Mouse (Mus musculus) limb, embryonic 15.5 days (tissue): ENCODE data around the gene Timm29. TPM values are rescaled to one million over a fixed set of nuclear protein-coding genes. Genes with fewer than 3 reads are reported as not detected.
A peak's percentile ranks its signal among the peaks of the same experiment; 100 is the strongest.

Experiments used
- ATAC-seq: fragments of 200-750 bp; cut with Nextera tagmentation; 2 replicates; pipeline ENCODE4 v1.8.0; 2017; ENCODE audit warnings: low read depth, moderate TSS enrichment; ENCODE audit not compliant: insufficient number of reproducible peaks, low FRiP score, low TSS enrichment
- H3K27ac ChIP-seq: fragments of 300-500 bp; sonication (generic); 2 replicates; pipeline ENCODE4 v1.5.1; 2015; ENCODE audit warnings: moderate library complexity, mild to moderate bottlenecking, inconsistent platforms
- H3K27me3 ChIP-seq: fragments of 300-500 bp; sonication (generic); 2 replicates; pipeline ENCODE4 v1.6.1; 2015; ENCODE audit warnings: inconsistent platforms
- H3K36me3 ChIP-seq: fragments of 300-500 bp; sonication (generic); 2 replicates; pipeline ENCODE4 v1.6.1; 2015; ENCODE audit warnings: inconsistent platforms
- H3K4me1 ChIP-seq: fragments of 300-500 bp; sonication (generic); 2 replicates; pipeline ENCODE4 v1.6.1; 2015; ENCODE audit warnings: inconsistent platforms
- H3K4me2 ChIP-seq: fragments of 300-500 bp; sonication (generic); 2 replicates; pipeline ENCODE4 v1.6.1; 2015; ENCODE audit warnings: mild to moderate bottlenecking, inconsistent platforms
- H3K4me3 ChIP-seq: fragments of 300-500 bp; sonication (generic); 2 replicates; pipeline ENCODE4 v1.5.1; 2015; ENCODE audit warnings: mild to moderate bottlenecking, inconsistent platforms
- H3K9ac ChIP-seq: fragments of 300-500 bp; sonication (generic); 2 replicates; pipeline ENCODE4 v1.6.1; 2015; ENCODE audit warnings: inconsistent platforms
- H3K9me3 ChIP-seq: fragments of 300-500 bp; sonication (generic); 2 replicates; pipeline ENCODE4 v1.6.1; 2016; ENCODE audit warnings: inconsistent platforms
- WGBS: fragments of 180-500 bp; shearing (Covaris S2); methylation state at CpG from one replicate; pipeline ENCODE4 v1.1.7; 2015; 5-methylcytosine and 5-hydroxymethylcytosine counted together
- microRNA counts: library from miRNA; unstranded; fragments of <30 nt; microRNA quantifications from one replicate; lab custom pipeline; 2016
- microRNA-seq: library from miRNA; unstranded; fragments of <30 nt; microRNA quantifications from one replicate; pipeline ENCODE4, GENCODE M21; 2016
- polyA plus RNA-seq: library from polyadenylated mRNA; unstranded; fragments of >200 nt; fragmentation: Nextera tagmentation; extraction: Ambion mirVana; gene quantifications from 2 replicates; pipeline ENCODE4 v1.2.1, GENCODE M21; 2015

The Timm29 gene
- polyA plus RNA-seq, 1 experiment from 2014 or later, result 31.4 TPM

- Histone ChIP-seq H3K27ac (no peak overlapping the region), H3K36me3 (no peaks in the 10 kb centered on the region)
Observed at GRCm38 (mm10) chr9:21626571-21626970, 34.0 kb downstream of the Timm29 start.

GRCm38 (mm10) chr9:21627145-21627795 lies 34.7 kb downstream of the Timm29 start:
- H3K4me3 ChIP-seq, result no peak overlapping the region
- 0 out of 2 replicates have a peak, but pooled peaks cover 2% of the 10 kb centered on the region for H3K4me1 ChIP-seq
- no peak overlapping the region for H3K4me2 ChIP-seq
- WGBS, result 66% methylated on average over 5 of the region's 5 CpGs
- H3K27ac ChIP-seq, result no peak overlapping the region
- H3K9me3 ChIP-seq, result no peaks in the 10 kb centered on the region
- H3K9ac ChIP-seq, result no peak overlapping the region
- H3K27me3 ChIP-seq, result no peaks in the 10 kb centered on the region
- ATAC-seq, result no peak
- H3K36me3 ChIP-seq, result no peaks in the 10 kb centered on the region

More at GRCm38 (mm10) chr9:21626571-21626970, 34.0 kb downstream of the Timm29 start:
- Histone ChIP-seq H3K4me1 (0 out of 2 replicates have a peak, but pooled peaks cover 2% of the 10 kb centered on the region), H3K9ac (no peak overlapping the region), H3K4me2 (no peak overlapping the region), H3K9me3 (no peaks in the 10 kb centered on the region), H3K27me3 (no peaks in the 10 kb centered on the region), H3K4me3 (no peak overlapping the region)
- no peak for ATAC-seq

- 69% methylated on average over 3 of the region's 3 CpGs for WGBS
- no peak overlapping the region for H3K9ac ChIP-seq
- H3K27me3 ChIP-seq, result no peaks in the 10 kb centered on the region
- H3K4me1 ChIP-seq, result peaks cover 7% of the 10 kb centered on the region
- peaks cover 30% of the 10 kb centered on the region for H3K36me3 ChIP-seq
- H3K4me2 ChIP-seq, result no peak overlapping the region
- no peak overlapping the region for H3K27ac ChIP-seq
- no peak for ATAC-seq
- no peaks in the 10 kb centered on the region for H3K9me3 ChIP-seq
- no peak overlapping the region for H3K4me3 ChIP-seq
Observed at GRCm38 (mm10) chr9:21630673-21631072, 38.2 kb downstream of the Timm29 start.

GRCm38 (mm10) chr9:21633106-21633505 lies 40.6 kb downstream of the Timm29 start:
- no peak overlapping the region for H3K27ac ChIP-seq
- 86% methylated on average over 3 of the region's 3 CpGs for WGBS
- no peak overlapping the region for H3K4me2 ChIP-seq
- ATAC-seq, result no peak
- no peak overlapping the region for H3K9ac ChIP-seq
- no peaks in the 10 kb centered on the region for H3K27me3 ChIP-seq
- H3K4me1 ChIP-seq, result peaks cover 6% of the 10 kb centered on the region
- peaks cover 54% of the 10 kb centered on the region for H3K36me3 ChIP-seq
- no peaks in the 10 kb centered on the region for H3K9me3 ChIP-seq
- H3K4me3 ChIP-seq, result no peak overlapping the region

DNA sequence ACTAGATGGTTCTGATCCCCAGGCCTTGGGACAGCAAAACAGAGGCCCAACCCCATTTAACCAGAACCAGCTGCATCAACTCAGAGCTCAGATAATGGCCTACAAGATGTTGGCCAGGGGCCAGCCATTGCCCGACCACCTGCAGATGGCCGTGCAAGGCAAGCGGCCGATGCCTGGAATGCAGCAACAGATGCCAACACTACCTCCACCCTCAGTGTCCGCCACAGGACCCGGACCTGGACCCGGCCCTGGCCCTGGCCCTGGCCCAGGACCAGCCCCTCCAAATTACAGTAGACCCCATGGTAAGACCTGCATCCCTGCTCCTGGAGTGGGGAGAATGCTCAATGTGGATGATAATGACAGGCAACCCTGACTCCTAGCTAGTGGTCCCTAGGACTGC lies 43.1 kb downstream of the Timm29 start:
- peaks cover 80% of the 10 kb centered on the region for H3K36me3 ChIP-seq
- no peak overlapping the region for H3K4me2 ChIP-seq
- H3K27me3 ChIP-seq, result no peaks in the 10 kb centered on the region
- WGBS, result 30% methylated on average over 7 of the region's 7 CpGs
- H3K4me1 ChIP-seq, result peaks cover 6% of the 10 kb centered on the region
- H3K9ac ChIP-seq, result no peak overlapping the region
- no peak overlapping the region for H3K27ac ChIP-seq
- H3K4me3 ChIP-seq, result no peak overlapping the region
- ATAC-seq, result peak; percentile 41; the same call in 1 of the 2 replicates
- H3K9me3 ChIP-seq, result no peaks in the 10 kb centered on the region

DNA sequence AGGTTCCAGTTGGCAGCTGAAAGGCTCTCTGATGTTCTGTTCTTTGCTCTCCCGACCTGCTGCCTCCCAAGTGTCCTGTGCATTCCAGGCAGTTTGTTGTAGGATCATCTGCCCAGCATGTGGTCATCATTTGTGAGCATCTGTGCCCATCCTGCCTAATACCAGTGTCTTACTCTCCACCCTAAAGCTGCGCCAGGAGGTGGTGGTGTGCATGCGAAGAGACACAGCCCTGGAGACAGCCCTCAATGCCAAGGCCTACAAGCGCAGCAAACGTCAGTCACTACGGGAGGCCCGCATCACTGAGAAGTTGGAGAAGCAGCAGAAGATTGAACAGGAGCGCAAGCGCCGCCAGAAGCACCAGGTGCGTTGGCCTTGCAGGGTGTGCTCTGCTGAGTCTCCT lies 46.5 kb downstream of the Timm29 start:
- Histone ChIP-seq H3K4me2 (no peak overlapping the region), H3K27me3 (no peaks in the 10 kb centered on the region), H3K4me3 (no peak overlapping the region), H3K27ac (no peak overlapping the region), H3K9ac (no peak overlapping the region), H3K36me3 (peaks cover 100% of the 10 kb centered on the region), H3K9me3 (no peaks in the 10 kb centered on the region), H3K4me1 (peaks cover 6% of the 10 kb centered on the region)
- 96% methylated on average over 11 of the region's 11 CpGs for WGBS
- no peak for ATAC-seq

MicroRNA genes within 50 kb of the gene (microRNA counts, 519-probe panel; counts per million panel counts)
- not detected for microRNA mmu-miR-1946b (lab: Ali Mortazavi, UCI)

Small RNA genes lying within 50 kb of the gene (microRNA-seq; reads per million reads assigned to microRNA genes)
- gene Mir1946b, result not detected

Other genes with a start within 250 kb of the Timm29 start
- 169 and 174 TPM in 2 replicates for gene Ilf3, start 224.9 kb upstream of the Timm29 start, polyA plus RNA-seq
- gene Qtrt1, start 180.9 kb upstream of the Timm29 start, polyA plus RNA-seq, result 42.3 and 45.0 TPM in 2 replicates
- 76.1 and 84.4 TPM in 2 replicates for gene Dnm2, start 167.8 kb upstream of the Timm29 start, polyA plus RNA-seq
- gene Tmed1, start 82.5 kb upstream of the Timm29 start, polyA plus RNA-seq, result 123 and 132 TPM in 2 replicates
- gene AB124611, start 66.5 kb upstream of the Timm29 start, polyA plus RNA-seq, result 3.5 and 3.6 TPM in 2 replicates
- 47.3 and 53.2 TPM in 2 replicates for gene Carm1, start 45.8 kb upstream of the Timm29 start, polyA plus RNA-seq
- 23.3 and 23.6 TPM in 2 replicates for gene Yipf2, start 106 bp downstream of the Timm29 start, polyA plus RNA-seq
- 65.4 and 68.7 TPM in 2 replicates for gene Smarca4, start 23.4 kb downstream of the Timm29 start, polyA plus RNA-seq
- gene Ldlr, start 130.8 kb downstream of the Timm29 start, polyA plus RNA-seq, result 41.4 and 42.8 TPM in 2 replicates
- 84.3 and 89.8 TPM in 2 replicates for gene Spc24, start 167.6 kb downstream of the Timm29 start, polyA plus RNA-seq
- 20.9 and 22.7 TPM in 2 replicates for gene Kank2, start 206.0 kb downstream of the Timm29 start, polyA plus RNA-seq
- gene Angptl8, start 242.8 kb downstream of the Timm29 start, polyA plus RNA-seq, result 0.64 and 0.70 TPM in 2 replicates